Mouse (Mus musculus) 3134 (cell line): ENCODE results near the gene Ell3.
"Not testable (repeated sequence)": the region's sequence is repeated elsewhere in the genome, so short reads cannot be mapped to it uniquely, and the experiment has no call there.

Source experiments
- DNase-seq: peaks from one replicate; pipeline ENCODE4 v3.0.0-alpha.2; 2011; ENCODE audit warnings: low spot score; ENCODE audit not compliant: insufficient read length; ENCODE audit errors: extremely low read depth

Gene Ell3

GRCm38 (mm10) chr2:121444178-121444577, at the start of gene Ell3:
TSS of gene Ell3 (minus strand) at chr2:121444278.
- DNase-seq = no peak

- not testable (repeated sequence) for DNase-seq
Observed at GRCm38 (mm10) chr2:121484403-121484802, 40.3 kb upstream of the Ell3 start.

DNA sequence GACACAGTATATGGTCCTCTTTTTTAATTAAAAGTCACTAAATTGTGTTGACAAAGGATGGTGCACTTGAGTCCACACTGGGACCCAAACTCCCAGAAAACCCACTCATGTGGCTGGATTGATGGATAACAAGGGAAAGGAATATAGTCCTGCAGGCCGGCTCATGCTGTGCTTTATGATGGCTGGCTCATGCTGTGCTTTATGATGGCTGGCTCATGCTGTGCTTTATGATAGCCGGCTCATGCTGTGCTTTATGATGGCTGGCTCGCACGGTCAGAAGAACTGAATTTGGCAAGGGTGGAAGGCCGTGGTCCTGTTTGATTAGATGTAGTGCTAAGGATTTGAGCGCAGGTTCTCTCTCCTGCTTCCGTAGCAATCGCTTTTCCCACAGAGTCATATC, 39.5 kb upstream of the Ell3 start:
- DNase-seq = no peak

DNA sequence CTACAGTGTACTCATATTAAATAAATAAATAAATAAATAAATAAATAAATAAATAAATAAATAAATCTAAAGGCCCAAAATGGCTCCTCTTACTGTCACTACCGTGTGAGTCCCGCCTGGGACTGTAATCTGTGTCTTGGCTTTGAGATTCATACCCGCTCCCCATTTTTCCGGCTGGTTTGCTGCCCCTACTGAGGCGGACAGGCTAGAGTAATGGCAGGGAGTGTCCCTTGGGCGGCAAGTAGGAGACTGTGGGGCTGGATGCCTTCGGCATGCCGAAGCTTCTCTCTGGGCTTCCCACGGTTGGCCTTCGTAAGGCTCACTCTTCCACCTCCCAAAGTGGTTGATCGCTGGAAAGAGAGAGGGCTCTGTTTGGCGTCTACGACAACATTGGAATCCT, 36.8 kb upstream of the Ell3 start:
- not testable (repeated sequence) for DNase-seq

DNA sequence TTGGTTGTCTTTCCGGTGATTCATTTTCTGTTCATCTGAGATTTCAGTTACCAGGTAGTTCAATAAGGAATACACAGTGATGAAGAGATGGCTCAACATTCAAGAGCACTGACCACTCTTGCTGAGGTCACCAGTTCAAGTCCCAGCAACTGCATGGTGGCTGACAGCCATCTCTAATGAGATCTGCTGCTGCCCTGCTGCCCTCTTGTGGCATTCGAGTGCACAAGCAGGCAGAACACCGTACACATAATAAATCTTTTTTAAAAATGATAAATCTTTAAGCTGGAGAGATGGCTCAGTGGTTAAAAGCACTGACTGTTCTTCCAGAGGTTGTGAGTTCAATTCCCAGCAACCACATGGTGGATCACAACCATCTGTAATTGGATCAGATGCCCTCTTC, 36.4 kb upstream of the Ell3 start:
- peak; percentile 41 for DNase-seq

GRCm38 (mm10) chr2:121477491-121478266, 33.6 kb upstream of the Ell3 start:
- no peak for DNase-seq

- not testable (repeated sequence) for DNase-seq
Observed at GRCm38 (mm10) chr2:121475306-121475705, 31.2 kb upstream of the Ell3 start.

- no peak for DNase-seq
Observed at GRCm38 (mm10) chr2:121474180-121474535, 30.1 kb upstream of the Ell3 start.

- peak; percentile 74 for DNase-seq
Observed at GRCm38 (mm10) chr2:121473301-121474179, 29.5 kb upstream of the Ell3 start, which contains the start of gene Mfap1b. TSS of gene Mfap1b (minus strand) at chr2:121474067.

DNA sequence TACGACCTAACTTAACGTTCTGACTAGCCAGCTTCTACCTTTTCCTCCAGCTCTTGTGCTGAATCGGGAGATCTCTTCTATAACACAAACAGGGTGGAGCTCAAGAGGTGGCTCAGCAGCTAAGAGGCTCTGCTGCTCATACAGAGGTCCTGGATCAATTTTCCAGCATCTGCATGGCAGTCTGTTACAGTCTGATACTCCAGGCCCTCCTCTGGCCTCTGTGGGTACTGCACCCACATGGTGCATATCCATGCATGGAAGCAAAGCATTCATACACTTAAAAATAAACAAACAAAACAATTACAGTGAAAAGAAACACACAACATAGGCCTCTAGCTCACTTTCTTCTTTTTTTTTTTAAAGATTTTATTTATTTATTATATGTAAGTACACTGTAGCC, 28.7 kb upstream of the Ell3 start:
- not testable (repeated sequence) for DNase-seq

DNA sequence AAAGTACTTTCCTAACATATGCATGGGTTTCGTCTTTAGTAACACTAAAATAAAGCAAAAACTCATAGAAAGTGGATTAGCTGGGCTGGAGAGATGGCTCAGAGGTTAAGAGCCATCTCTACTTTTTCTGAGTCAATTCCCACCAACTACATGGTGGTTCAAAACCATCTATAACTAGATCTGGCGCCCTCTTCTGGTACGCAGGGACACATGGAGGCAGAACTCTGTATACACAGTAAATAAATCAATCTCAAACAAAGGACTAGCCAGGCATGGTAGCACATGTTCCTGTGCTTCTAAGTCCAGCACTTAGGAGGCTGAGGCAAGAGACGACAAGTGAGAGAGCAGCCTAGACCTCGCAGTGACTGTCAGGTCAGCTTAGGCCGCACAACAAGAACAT, 24.9 kb upstream of the Ell3 start:
- not testable (repeated sequence) for DNase-seq

- no peak for DNase-seq
Observed at GRCm38 (mm10) chr2:121460071-121460470, 16.0 kb upstream of the Ell3 start.

GRCm38 (mm10) chr2:121456692-121457642, 12.9 kb upstream of the Ell3 start, which contains the start of gene Serinc4:
TSS of gene Serinc4 (minus strand) at chr2:121456781.
- peak; percentile 84 for DNase-seq

- no peak for DNase-seq
Observed at GRCm38 (mm10) chr2:121455534-121455933, 11.5 kb upstream of the Ell3 start.

GRCm38 (mm10) chr2:121453917-121454316, 9.8 kb upstream of the Ell3 start:
- no peak for DNase-seq

DNA sequence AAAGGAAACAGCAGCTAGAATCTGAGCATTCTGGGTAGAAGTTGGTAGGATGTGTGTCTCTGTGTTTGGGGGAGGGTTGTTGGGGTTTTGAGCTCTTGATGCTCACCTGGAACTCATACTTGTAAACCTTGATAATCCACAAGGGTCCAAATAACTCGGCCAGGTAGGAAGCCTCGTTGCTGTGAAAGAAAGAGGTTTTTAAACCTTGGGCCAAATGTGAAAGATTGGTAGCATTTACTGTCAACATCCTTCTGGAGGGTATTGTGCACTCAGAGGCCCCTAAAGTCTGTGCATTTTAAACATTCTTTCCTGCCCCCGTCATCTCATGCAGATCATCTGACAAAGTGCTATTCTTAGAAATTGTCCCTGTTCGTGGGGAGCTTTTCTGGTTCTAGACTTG, 8.9 kb upstream of the Ell3 start, which contains the start of gene Hypk:
Hypk (plus strand) TSS at position 301 of the 400 bp plus-strand sequence.
- DNase-seq = no peak

- DNase-seq = no peak
Observed at GRCm38 (mm10) chr2:121452361-121452760, 8.3 kb upstream of the Ell3 start.

DNA sequence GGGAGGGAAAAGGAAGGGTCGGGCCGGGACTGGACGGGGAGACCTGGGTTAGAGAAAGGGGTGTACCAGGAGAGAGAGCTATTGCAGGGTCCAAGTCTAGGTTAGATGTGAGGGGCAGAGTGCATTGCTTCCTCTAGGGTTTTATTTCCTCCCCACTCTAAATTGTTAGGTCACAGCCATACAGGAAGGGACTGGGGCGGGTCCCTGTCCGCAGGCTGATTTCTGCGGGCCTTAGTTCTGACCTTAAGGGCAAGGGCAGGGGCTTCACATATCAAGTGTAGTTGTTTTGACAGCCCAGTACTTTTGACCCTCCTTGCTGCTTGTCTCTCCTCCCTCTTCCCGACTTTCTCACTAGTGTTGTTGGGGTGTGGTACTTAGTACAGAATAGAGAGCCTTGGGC, 6.0 kb upstream of the Ell3 start:
- DNase-seq = peak; percentile 30

GRCm38 (mm10) chr2:121449545-121450011, 5.5 kb upstream of the Ell3 start:
- no peak for DNase-seq
